Mouse (Mus musculus): ENCODE measurements around the gene Ankrd13b. TPM values are rescaled to one million over a fixed set of nuclear protein-coding genes. Genes with fewer than 3 reads are reported as not detected.
A peak's percentile ranks its signal among the peaks of the same experiment; 100 is the strongest.

Gene Ankrd13b
- total and polyA plus RNA-seq, 3 experiments: 22.6 to 54.0 TPM; not detected in 1

GRCm38 (mm10) chr11:77518051-77518798, 28.7 kb upstream of the Ankrd13b start:
- no peaks in the 10 kb centered on the region for H3K27me3 ChIP-seq (ENCODE audit: control insufficient read depth in 1 of 2, insufficient read depth in 2 of 2, low read length in 2 of 2)
- peaks cover 2% of the 10 kb centered on the region; the same call in 1 of the 2 replicates for H3K79me2 ChIP-seq (ENCODE audit: control insufficient read depth, insufficient read depth, low read length, poor library complexity)
- no peak overlapping the region for H3K27ac ChIP-seq (ENCODE audit: control insufficient read depth, low read depth, low read length)
- H3K9me3 ChIP-seq (replicated peaks; ENCODE audit: insufficient read depth, low read length): no peaks in the 10 kb centered on the region
- H3K4me3 ChIP-seq (ENCODE audit: control insufficient read depth in 1 of 2, insufficient read depth in 1 of 2, low read depth in 2 of 2, low read length in 2 of 2): no peak overlapping the region
- no peak overlapping the region for H3K9ac ChIP-seq (ENCODE audit: control insufficient read depth, low read depth, low read length, poor library complexity, severe bottlenecking)
- TF ChIP-seq MAFK (IDR thresholded peaks at IDR 0.05; ENCODE audit: borderline replicate concordance, low read depth, low read length) (no peak), MXI1 (IDR thresholded peaks at IDR 0.05; ENCODE audit: low read depth, low read length) (no peak), MAX (IDR thresholded peaks at IDR 0.05; ENCODE audit: low read length) (no peak), SMC3 (IDR thresholded peaks at IDR 0.05; ENCODE audit: low read depth, low read length) (no peak), MAZ (IDR thresholded peaks at IDR 0.05; ENCODE audit: low read depth, low read length) (no peak), ZC3H11A (IDR thresholded peaks at IDR 0.05; ENCODE audit: low read depth, low read length) (no peak), RCOR1 (IDR thresholded peaks at IDR 0.05; ENCODE audit: low read depth, low read length) (no peak), HCFC1 (IDR thresholded peaks at IDR 0.05; ENCODE audit: low read depth, low read length) (no peak), RAD21 (IDR thresholded peaks at IDR 0.05; ENCODE audit: low read depth, low read length) (no peak), SIN3A (IDR thresholded peaks at IDR 0.05; ENCODE audit: low read length) (no peak), CHD1 (IDR thresholded peaks at IDR 0.05; ENCODE audit: low read depth, low read length) (no peak), GATA1 (IDR thresholded peaks at IDR 0.05; ENCODE audit: low read depth, low read length) (no peak), MYB (IDR thresholded peaks at IDR 0.05; ENCODE audit: low read depth, low read length) (no peak), NRF1 (IDR thresholded peaks at IDR 0.05; ENCODE audit: insufficient read depth, low read depth, low read length, poor library complexity, severe bottlenecking) (no peak), MYC (IDR thresholded peaks at IDR 0.05; ENCODE audit: low read depth, low read length) (no peak), BHLHE40 (IDR thresholded peaks at IDR 0.05; ENCODE audit: borderline replicate concordance, low read depth, low read length) (no peak)
- DNase-seq (ENCODE audit: low read depth, low spot score): no peak
- peaks cover 0 to 22% of the 10 kb centered on the region in 2 experiments; a peak in 2 of 4 replicates for H3K36me3 ChIP-seq (ENCODE audit: control insufficient read depth in 1 of 2, insufficient read depth in 2 of 2, low read length in 2 of 2)
- H3K4me1 ChIP-seq (ENCODE audit: control insufficient read depth in 1 of 2, insufficient read depth in 2 of 2, low read length in 2 of 2): peaks cover 10 to 26% of the 10 kb centered on the region in 2 experiments

GRCm38 (mm10) chr11:77516553-77517425, 27.3 kb upstream of the Ankrd13b start:
- peaks cover 12 to 32% of the 10 kb centered on the region in 2 experiments for H3K4me1 ChIP-seq (ENCODE audit: control insufficient read depth in 1 of 2, insufficient read depth in 2 of 2, low read length in 2 of 2)
- H3K27me3 ChIP-seq (ENCODE audit: control insufficient read depth in 1 of 2, insufficient read depth in 2 of 2, low read length in 2 of 2): no peaks in the 10 kb centered on the region
- no peaks in the 10 kb centered on the region for H3K9me3 ChIP-seq (replicated peaks; ENCODE audit: insufficient read depth, low read length)

More at GRCm38 (mm10) chr11:77516553-77517425, 27.3 kb upstream of the Ankrd13b start:
- Histone ChIP-seq H3K4me3 (ENCODE audit: control insufficient read depth in 1 of 2, insufficient read depth in 1 of 2, low read depth in 2 of 2, low read length in 2 of 2) (no peak overlapping the region), H3K27ac (ENCODE audit: control insufficient read depth, low read depth, low read length) (no peak overlapping the region), H3K79me2 (ENCODE audit: control insufficient read depth, insufficient read depth, low read length, poor library complexity) (peaks cover 2% of the 10 kb centered on the region; the same call in 1 of the 2 replicates), H3K36me3 (ENCODE audit: control insufficient read depth in 1 of 2, insufficient read depth in 2 of 2, low read length in 2 of 2) (peaks cover 0 to 27% of the 10 kb centered on the region in 2 experiments; a peak in 2 of 4 replicates), H3K9ac (ENCODE audit: control insufficient read depth, low read depth, low read length, poor library complexity, severe bottlenecking) (no peak overlapping the region)
- DNase-seq (ENCODE audit: low read depth, low spot score): no peak
- no peak for TF ChIP-seq USF2 (IDR thresholded peaks at IDR 0.05; ENCODE audit: borderline replicate concordance in 1 of 2, insufficient read depth in 1 of 2, low read depth in 1 of 2, low read length in 2 of 2)
- TF ChIP-seq NRF1 (IDR thresholded peaks at IDR 0.05; ENCODE audit: insufficient read depth, low read depth, low read length, poor library complexity, severe bottlenecking): no peak
- TF ChIP-seq TAL1 (IDR thresholded peaks at IDR 0.05; ENCODE audit: low read length): no peak
- no peak for TF ChIP-seq UBTF (IDR thresholded peaks at IDR 0.05; ENCODE audit: borderline replicate concordance, insufficient read depth, low read depth, low read length)
- TF ChIP-seq CTCF (IDR thresholded peaks at IDR 0.05 in 2 of 3, conservative IDR thresholded peaks at IDR 0.05 in 1 of 3; ENCODE audit: control insufficient read depth in 1 of 3, insufficient read depth in 1 of 3, low read depth in 2 of 3, low read length in 3 of 3, poor library complexity in 1 of 3, severe bottlenecking in 1 of 3): peak in 1 of 3 experiments; percentile 11; a peak in 1 of 6 replicates
- no peak for TF ChIP-seq ZNF384 (IDR thresholded peaks at IDR 0.05; ENCODE audit: low read depth, low read length)
